Mouse (Mus musculus): Measurements from ENCODE around the gene Pwwp2a. TPM values are rescaled to one million over a fixed set of nuclear protein-coding genes. Genes with fewer than 3 reads are reported as not detected.
A peak's percentile ranks its signal among the peaks of the same experiment; 100 is the strongest.

The Pwwp2a gene
- polyA plus RNA-seq (2012; rRNA removed), result 39.3 and 41.2 TPM in 2 replicates

- DNase-seq (ENCODE audit: extremely low spot score in 1 of 2, low spot score in 1 of 2), result peak; percentile 97 to 99
Observed at GRCm38 (mm10) chr11:43681472-43682414, at the start of gene Pwwp2a. Gene Pwwp2a (plus strand): TSS chr11:43681998.

GRCm38 (mm10) chr11:43632566-43632965 is 49.2 kb upstream of the Pwwp2a start:
- peak; percentile 43 to 59 for DNase-seq (ENCODE audit: extremely low spot score in 1 of 2, low spot score in 1 of 2)

GRCm38 (mm10) chr11:43633165-43633564 is 48.6 kb upstream of the Pwwp2a start:
- no peak for DNase-seq (ENCODE audit: extremely low spot score in 1 of 2, low spot score in 1 of 2)

GRCm38 (mm10) chr11:43633658-43634401 is 48.0 kb upstream of the Pwwp2a start:
- peak in 1 of 2 experiments; percentile 76 for DNase-seq (ENCODE audit: extremely low spot score in 1 of 2, low spot score in 1 of 2)

GRCm38 (mm10) chr11:43636761-43637160 is 45.0 kb upstream of the Pwwp2a start:
- DNase-seq (ENCODE audit: extremely low spot score in 1 of 2, low spot score in 1 of 2), result peak in 1 of 2 experiments; percentile 37

- no peak for DNase-seq (ENCODE audit: extremely low spot score in 1 of 2, low spot score in 1 of 2)
Observed at GRCm38 (mm10) chr11:43638486-43638885, 43.3 kb upstream of the Pwwp2a start.

GRCm38 (mm10) chr11:43643180-43643591 is 38.6 kb upstream of the Pwwp2a start:
- DNase-seq (ENCODE audit: extremely low spot score in 1 of 2, low spot score in 1 of 2), result peak; percentile 41 to 79

- no peak for DNase-seq (ENCODE audit: extremely low spot score in 1 of 2, low spot score in 1 of 2)
Observed at GRCm38 (mm10) chr11:43645286-43645685, 36.5 kb upstream of the Pwwp2a start.

GRCm38 (mm10) chr11:43653051-43653475 is 28.7 kb upstream of the Pwwp2a start:
- no peak for DNase-seq (ENCODE audit: extremely low spot score in 1 of 2, low spot score in 1 of 2)

GRCm38 (mm10) chr11:43656464-43656863 is 25.3 kb upstream of the Pwwp2a start:
- no peak for DNase-seq (ENCODE audit: extremely low spot score in 1 of 2, low spot score in 1 of 2)

- no peak for DNase-seq (ENCODE audit: extremely low spot score in 1 of 2, low spot score in 1 of 2)
Observed at GRCm38 (mm10) chr11:43658010-43658409, 23.8 kb upstream of the Pwwp2a start.

GRCm38 (mm10) chr11:43667038-43667745 is 14.6 kb upstream of the Pwwp2a start:
- no peak for DNase-seq (ENCODE audit: extremely low spot score in 1 of 2, low spot score in 1 of 2)

- peak in 1 of 2 experiments; percentile 57 for DNase-seq (ENCODE audit: extremely low spot score in 1 of 2, low spot score in 1 of 2)
Observed at GRCm38 (mm10) chr11:43682415-43683217, 818 bp downstream of the Pwwp2a start.

GRCm38 (mm10) chr11:43688850-43689249 is 7.1 kb downstream of the Pwwp2a start:
- DNase-seq (ENCODE audit: extremely low spot score in 1 of 2, low spot score in 1 of 2), result no peak

GRCm38 (mm10) chr11:43696623-43697022 is 14.8 kb downstream of the Pwwp2a start:
- DNase-seq (ENCODE audit: extremely low spot score in 1 of 2, low spot score in 1 of 2), result no peak

- DNase-seq (ENCODE audit: extremely low spot score in 1 of 2, low spot score in 1 of 2), result no peak
Observed at GRCm38 (mm10) chr11:43698621-43699020, 16.8 kb downstream of the Pwwp2a start.

GRCm38 (mm10) chr11:43700291-43700690 is 18.5 kb downstream of the Pwwp2a start:
- DNase-seq (ENCODE audit: extremely low spot score in 1 of 2, low spot score in 1 of 2), result no peak

- no peak for DNase-seq (ENCODE audit: extremely low spot score in 1 of 2, low spot score in 1 of 2)
Observed at GRCm38 (mm10) chr11:43703552-43703951, 21.8 kb downstream of the Pwwp2a start.

GRCm38 (mm10) chr11:43705751-43706150 is 24.0 kb downstream of the Pwwp2a start:
- DNase-seq (ENCODE audit: extremely low spot score in 1 of 2, low spot score in 1 of 2), result peak in 1 of 2 experiments; percentile 32

GRCm38 (mm10) chr11:43708409-43708808 is 26.6 kb downstream of the Pwwp2a start:
- DNase-seq (ENCODE audit: extremely low spot score in 1 of 2, low spot score in 1 of 2), result no peak

All from frontal cortex, adult 2 months (tissue).